Mouse (Mus musculus) cerebellum, adult 18-20 months (tissue): ENCODE data around the gene Rptor.

Source experiments
- DNase-seq, 2 experiments: peaks; one replicate each; pipeline ENCODE4 v3.0.0; 2021

Rptor gene

DNA sequence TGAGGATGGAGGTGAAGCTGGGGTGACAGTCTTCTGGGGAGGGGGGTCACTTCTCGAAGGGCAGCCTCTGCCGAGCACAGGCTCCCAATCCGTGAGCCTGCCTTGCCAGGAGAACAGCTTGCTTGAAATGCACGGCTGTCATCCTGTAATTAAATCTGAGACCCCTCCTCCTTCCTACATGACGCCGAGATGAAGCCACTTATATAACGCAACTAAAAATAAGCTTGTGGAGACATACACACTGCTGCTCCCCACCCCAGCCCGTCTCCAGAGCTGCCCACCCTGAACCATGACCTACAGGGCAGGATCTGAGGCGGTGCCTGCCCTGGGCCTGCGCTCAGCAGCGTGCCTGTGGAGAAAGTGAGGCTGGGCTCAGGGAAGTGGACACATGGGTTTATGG, 337.4 kb downstream of the Rptor start:
- no peak for DNase-seq

DNA sequence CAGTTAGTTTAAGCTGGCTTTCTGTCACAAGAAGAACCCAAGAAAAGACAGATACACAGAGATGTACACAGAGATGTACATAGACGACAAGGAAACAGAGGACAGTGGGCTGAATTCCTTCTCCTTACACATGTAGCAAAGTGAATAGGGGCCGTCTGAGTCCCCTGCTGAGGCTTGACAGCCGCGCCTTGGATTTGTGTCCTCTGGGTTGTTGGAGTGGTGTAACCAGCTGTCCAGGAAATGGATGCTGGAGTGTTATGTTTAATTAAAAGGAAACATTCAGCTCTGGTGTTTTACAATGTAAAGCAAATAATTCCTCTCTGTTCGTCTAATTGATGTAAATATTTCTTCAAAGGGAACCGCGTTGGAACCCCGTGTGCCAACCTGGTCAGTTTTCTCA, 339.1 kb downstream of the Rptor start:
- DNase-seq = no peak

DNA sequence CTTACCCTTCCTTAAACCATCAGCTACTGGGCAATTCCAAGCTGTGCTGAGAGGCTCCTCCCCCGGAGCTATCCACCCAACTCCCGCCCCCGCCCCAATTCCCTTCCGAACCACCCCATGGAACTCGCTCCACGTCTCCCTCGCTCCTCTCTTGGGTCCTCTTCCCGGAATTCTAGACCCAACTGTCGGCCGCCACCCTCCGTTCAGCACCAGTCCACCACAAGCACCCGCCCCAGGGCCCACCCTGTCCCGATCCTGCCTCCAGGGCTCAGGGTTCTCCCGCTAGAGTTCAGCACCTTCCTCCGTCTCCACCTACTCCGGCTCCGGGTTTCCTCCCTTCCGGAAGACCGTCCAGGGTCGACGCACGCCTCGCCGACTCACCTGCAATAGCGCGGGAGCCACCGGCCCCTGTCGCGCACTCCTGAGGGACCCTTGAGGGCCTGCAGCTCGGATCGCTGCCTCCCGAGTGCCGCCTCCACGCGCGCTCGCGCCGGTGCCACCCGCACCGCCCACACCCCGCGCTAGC, 339.6 kb downstream of the Rptor start:
- DNase-seq = no peak

DNA sequence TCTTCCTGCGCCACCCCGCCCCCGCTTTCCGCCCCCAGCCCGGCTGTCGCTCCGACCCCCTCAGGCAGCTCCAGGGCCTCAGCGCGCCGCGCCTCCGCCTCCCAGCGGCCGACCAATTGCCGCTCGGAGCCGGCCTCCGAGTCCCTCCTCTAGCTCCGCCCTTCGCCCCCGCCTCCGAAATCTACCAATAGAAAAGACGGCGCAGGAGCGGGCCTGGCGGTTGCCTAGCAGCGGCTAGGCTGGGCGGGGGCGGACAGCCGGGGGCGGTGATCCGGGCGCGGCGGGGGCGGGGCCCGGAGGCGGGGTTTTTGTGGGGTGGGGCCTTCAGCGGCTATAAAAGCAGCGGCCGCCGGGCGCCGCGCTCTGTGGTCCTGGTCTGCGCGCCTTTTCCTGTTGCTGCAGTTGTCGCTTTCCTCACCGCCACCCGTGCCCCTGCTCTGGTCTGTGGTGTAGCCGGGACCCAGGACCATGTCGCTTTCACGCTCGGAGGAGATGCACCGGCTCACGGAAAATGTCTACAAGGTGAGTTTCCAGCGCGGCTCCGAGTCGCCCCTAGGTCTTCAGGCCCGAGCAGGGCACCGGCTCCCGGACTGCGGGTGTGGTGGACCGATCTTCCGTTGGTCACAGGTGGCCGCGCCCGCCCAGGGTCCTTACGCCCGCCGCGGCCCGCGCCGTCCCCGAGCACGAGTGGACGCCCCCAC, 340.2 kb downstream of the Rptor start, which contains the start of gene Baiap2:
Baiap2 (plus strand) TSS at position 37 of the 701 bp plus-strand sequence.
- DNase-seq = peak; percentile 99 to 100

DNA sequence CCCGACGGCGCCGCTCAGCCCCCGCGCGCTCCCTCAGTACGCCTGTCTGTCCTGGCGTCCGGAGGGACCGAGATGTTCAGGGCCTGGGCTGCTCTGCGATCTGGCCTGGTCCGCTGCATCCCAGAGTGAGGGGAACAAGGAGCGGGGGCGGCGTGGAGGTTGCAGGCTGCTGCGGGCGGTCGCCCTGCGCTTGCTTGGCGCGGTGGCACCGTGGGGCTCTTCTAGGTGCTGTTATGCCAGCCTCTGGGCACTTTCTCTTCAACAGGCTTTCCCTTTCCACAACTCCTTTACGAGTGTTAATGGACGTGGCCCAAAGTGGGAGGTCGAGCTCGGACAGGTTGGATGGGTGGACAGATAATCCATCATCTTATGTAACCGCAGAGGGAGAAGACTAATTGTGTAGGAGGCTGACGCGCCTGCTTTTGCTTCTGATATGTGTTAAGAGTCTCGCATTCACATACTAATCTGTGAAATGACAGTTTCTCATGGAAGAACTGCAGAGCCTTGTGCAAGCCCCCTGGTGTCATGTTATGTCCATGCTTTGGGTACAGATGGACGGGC, 340.8 kb downstream of the Rptor start:
- DNase-seq = peak; percentile 56 to 69

DNA sequence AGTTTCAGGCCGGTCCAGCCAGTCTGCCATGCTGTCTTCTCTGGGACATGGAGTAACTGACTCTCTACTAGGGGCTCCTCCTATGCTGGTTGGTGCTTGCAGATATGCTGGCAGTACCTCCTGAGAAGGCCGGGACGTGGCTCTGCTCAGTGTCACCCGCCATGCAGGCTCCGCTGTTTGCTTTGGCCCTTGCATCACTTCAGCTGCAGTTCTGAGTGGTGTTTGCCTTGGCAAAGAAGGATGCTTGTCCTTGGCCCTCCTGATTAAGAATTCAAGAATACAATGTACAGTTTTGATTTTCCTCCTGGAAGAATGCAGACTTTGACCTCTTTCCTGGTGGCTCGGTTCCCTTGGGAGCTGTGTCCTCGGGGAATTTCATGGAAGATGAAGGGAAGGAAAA, 342.6 kb downstream of the Rptor start:
- no peak for DNase-seq

DNA sequence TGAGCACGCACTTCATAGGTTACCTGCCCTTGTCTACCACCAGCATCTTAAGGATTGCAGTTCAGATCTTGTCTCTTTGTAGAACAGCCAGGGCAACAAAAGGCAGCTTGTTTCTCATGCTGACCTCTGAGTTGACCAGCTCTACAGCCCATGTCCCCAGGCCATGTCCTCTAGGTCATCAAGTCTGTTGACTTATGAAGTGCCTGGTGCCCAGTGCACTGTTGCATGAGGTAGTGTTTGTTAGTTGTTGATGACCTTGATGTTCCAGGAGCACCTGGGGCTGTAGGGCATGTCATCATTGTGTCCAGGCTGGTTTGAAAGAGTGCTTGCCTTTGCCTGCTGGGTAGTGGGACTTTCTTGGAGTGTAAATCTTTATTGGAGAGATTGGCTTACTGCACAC, 344.7 kb downstream of the Rptor start:
- DNase-seq = no peak

DNA sequence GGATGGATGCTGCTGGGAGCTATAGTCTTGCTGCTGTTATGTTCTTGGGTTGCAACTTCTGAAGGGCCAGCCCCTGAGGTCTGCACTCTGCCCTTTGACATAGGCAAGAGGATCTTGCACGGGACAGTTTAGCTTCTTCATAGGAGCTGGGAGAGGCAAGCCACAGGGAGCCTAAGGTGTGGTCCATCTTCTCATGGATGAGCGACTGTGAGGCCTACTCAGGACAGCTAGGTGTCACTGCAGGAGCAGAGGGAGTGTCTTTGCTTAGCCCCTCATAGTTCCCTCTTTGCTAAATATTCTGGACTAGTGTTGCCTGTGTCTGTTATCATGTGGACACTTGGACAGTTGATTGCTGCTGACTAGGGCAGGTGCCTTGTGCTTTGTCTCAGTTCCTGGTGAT, 345.2 kb downstream of the Rptor start:
- no peak for DNase-seq

DNA sequence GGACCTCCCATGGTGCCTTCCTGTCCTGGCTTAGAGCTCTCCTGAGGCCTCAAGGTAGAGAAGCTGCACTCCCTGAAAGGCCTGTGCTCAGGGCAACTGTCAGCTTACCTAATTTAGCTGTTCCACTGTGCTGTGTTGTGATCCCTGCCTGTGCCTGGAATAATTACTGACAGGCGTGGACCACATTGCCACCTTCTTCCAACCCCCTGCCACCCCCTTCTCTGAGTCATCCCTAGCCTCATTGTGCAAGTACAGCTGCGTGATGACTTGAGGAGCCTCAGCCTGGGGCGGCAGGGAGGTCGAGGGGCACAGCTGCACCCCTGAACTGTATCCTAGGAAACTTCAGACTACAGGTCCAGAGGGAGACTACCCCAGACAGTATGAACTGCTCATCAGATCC, 345.6 kb downstream of the Rptor start:
- no peak for DNase-seq

DNA sequence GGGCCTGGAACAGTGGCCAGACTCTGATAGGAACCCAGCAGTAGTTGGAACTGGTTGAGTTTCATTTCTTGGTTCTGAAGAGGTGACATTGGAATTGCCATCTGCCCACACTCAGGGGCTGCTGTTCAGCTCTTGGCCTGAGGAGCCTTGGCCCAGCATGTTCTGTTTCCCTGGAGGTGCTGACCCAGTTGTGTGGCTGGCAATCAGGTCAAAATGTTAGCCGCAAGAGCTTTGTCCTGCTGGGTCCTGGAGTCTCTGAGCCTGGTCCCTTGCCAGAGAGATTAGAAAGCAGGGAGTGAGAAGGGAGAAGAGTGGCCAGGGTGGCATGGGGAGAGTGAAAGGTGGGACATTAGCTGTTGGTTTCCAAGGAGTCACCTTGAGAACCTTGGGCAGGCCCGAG, 346.1 kb downstream of the Rptor start:
- DNase-seq = peak; percentile 47 to 56
